Mouse (Mus musculus) megakaryocyte, adult 5-6 weeks (primary cell): ENCODE measurements around the gene Cyp2w1. TPM values are rescaled to one million over a fixed set of nuclear protein-coding genes. Genes with fewer than 3 reads are reported as not detected.

ENCODE experiments used
- ATAC-seq: 2 replicates; pipeline ENCODE4 v1.8.0; 2016; ENCODE audit warnings: mild to moderate bottlenecking, inconsistent platforms; ENCODE audit not compliant: poor library complexity, severe bottlenecking
- total RNA-seq, 2 experiments: library from RNA; stranded (forward) in 1 of 2; stranded (reverse) in 1 of 2; fragments of 153-499, 151-499 nt in 1 of 2; fragments of 221-1000, 200-1000 nt in 1 of 2; gene quantifications; 2 replicates each; pipeline versions ENCODE4 v1.2.3 to v1.2.4; 2015 to 2017

Cyp2w1 gene
- total RNA-seq, 2 experiments from 2014 or later = not detected

DNA sequence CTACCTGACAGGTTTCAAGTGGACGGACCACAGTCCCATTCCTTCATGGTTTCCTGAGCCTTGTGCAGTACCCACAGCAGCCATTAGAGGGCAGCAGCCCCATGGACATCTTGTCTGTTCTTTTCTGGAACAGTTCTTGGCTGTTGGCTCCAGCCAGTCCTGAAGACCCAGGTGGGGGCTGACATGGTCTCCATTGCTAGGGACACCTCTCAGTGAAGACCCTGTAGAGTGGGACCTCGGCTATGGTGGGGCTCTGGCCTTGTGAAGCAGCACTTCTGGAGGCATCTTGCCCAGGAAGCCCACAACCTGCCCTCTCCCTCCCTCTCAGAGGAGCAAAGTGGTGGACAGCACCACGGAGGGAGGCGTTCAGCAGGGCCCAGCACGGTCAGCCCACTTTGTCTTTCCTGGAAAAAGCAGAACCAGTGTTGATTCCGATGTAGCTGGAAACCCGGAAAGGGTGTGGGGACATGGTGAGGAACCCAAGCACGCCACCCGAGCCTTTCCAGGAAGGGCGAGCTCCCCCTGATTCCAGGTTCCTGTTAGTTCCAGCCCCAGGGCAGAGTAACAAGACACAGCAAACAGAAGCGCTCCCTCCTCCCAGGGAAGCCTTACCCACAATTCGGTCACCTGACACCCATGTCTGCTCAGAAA, 12.0 kb downstream of the Cyp2w1 start:
- ATAC-seq = peak; percentile 70

GRCm38 (mm10) chr5:139364911-139365571, 12.6 kb downstream of the Cyp2w1 start:
- ATAC-seq = no peak

DNA sequence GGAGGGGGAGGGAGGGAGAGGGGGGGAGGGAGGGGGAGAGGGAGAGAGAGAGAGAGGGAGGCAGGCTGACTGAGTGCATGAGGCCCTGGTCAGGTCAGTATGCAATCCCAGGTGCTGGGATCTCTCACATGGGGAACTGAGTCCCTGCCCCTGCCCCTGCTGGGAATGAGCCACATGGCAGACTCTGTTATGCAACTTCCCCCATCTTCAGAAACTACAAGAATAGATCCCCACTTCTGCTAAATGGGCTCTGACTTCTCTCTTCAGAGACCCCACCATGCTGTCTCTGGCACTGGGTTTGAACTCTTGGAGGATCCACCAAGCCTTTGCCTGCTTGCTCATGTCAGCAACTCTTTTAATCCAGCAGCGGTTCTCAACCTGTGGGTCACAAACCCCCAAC, 13.4 kb downstream of the Cyp2w1 start:
- ATAC-seq = peak; percentile 73

- ATAC-seq = no peak
These were observed 14.1 kb downstream of the Cyp2w1 start for GRCm38 (mm10) chr5:139366484-139366883.

DNA sequence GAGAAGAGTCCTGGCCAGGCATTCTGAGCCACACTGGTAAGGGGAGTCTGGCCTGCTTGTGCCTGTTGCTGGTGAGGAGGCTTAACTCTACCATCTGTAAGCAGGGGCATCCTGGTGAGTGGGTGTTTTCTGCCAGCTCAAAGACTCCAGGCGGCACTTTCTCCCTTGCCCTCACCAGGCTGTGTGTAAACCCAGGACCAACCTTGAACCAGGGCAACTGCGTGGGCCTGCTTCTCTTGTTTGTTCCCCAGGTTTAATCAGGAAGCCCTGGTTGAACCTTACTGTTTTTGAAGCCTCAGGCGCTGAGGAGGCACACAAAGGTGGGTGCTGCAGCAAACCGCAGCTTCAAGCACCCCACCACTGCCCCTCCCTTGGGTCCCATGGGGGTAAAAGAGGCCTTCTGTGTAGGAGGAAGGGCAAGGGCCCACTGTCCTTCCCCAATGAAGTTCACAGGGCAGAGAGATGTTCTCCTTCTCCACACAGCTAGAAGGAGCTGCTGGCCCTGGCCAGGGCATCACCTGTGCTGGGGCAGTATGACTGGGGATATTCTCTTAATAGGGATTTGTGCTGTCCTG, 15.6 kb downstream of the Cyp2w1 start:
- ATAC-seq = no peak

- no peak for ATAC-seq
These were observed 16.4 kb downstream of the Cyp2w1 start for GRCm38 (mm10) chr5:139368638-139369320.

- no peak for ATAC-seq
These were observed 17.9 kb downstream of the Cyp2w1 start for GRCm38 (mm10) chr5:139370336-139370735.

- ATAC-seq = no peak
These were observed 18.7 kb downstream of the Cyp2w1 start for GRCm38 (mm10) chr5:139371118-139371517.

- ATAC-seq = peak; percentile 92
These were observed 19.4 kb downstream of the Cyp2w1 start for GRCm38 (mm10) chr5:139371631-139372401.

- peak; percentile 22 for ATAC-seq
These were observed 20.7 kb downstream of the Cyp2w1 start for GRCm38 (mm10) chr5:139373126-139373525.

DNA sequence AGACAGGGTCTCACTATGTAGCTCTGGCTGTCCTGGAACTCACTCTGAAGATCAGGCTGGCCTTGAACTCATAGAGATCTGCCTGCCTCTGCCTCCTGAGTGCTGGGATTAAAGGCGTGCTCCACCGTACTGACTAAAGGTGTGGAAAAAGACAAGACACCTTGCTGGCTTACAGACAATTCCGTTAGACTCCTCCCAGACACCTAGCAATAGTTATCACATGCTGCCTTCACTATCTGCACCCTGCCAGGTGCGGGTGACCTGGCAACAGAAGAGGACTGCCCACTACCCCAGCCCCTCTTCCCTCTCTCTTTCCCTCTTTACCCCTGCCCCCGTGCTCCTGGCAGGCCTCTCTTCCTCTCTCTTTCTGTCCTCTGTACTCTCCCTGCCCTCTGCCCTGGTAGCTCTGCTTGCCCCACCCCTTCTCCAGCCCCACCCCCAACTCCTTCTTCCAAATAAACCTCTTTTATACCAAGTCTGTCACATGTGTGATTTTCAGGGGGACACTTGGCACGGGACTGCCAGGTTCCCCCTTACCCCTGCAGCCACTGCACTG, 21.6 kb downstream of the Cyp2w1 start:
- ATAC-seq = no peak

- no peak for ATAC-seq
These were observed 22.4 kb downstream of the Cyp2w1 start for GRCm38 (mm10) chr5:139374841-139375240.

GRCm38 (mm10) chr5:139377468-139378270, 25.3 kb downstream of the Cyp2w1 start, which contains the start of gene Gpr146:
Gpr146 (plus strand) TSS chr5:139377697.
- no peak for ATAC-seq

GRCm38 (mm10) chr5:139378271-139378556, 25.8 kb downstream of the Cyp2w1 start:
- no peak for ATAC-seq

DNA sequence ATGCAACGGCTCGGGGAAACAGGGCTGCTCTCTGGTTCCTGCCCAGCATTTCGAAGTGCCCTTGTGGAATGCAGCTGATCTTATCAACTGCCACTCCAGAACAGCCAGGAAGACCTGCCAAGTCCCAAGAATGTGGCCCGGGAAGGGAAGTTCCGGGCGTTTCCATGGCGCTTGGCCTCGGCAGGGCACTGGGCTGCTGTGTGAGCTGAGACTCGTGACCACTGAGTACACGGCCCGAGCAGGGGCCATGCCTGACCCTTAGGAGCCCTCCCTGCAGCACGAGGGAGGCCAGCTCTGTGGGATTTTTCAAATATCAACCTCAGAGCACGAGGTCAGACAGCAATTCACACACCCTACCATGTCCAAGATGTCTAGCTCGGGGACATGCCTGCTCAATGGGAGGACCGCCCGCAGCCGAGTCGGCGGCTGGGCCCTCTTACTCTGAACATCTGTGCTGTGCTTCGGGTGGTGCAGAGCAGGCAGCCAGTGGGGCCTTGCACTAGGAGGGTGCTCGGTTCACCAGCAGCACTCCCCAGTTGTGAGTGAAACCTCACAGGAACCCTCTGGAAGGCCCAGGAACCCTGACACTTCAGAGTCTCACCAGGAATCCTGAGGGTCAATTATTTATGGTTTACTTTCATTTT, 26.7 kb downstream of the Cyp2w1 start:
- ATAC-seq = no peak

- ATAC-seq = peak; percentile 1; the same call in 1 of the 2 replicates
These were observed 27.5 kb downstream of the Cyp2w1 start for GRCm38 (mm10) chr5:139379771-139380384.

GRCm38 (mm10) chr5:139380385-139381248, 28.2 kb downstream of the Cyp2w1 start:
- ATAC-seq = peak; percentile 72
